Mouse (Mus musculus) thymus, adult 2 months (tissue): ENCODE measurements around the gene Pkp2. TPM values are rescaled to one million over a fixed set of nuclear protein-coding genes. Genes with fewer than 3 reads are reported as not detected.

Experiments
- DNase-seq: peaks from one replicate; pipeline ENCODE4 v3.0.0; 2021
- H3K27ac ChIP-seq: fragments of 200-500 bp; 2 replicates; pipeline ENCODE4 v1.5.1; 2012; ENCODE audit warnings: low read length, control low read depth; ENCODE audit not compliant: control insufficient read depth, insufficient read depth
- H3K27me3 ChIP-seq: fragments of 200-500 bp; 2 replicates; pipeline ENCODE4 v1.6.1; 2012; ENCODE audit warnings: mild to moderate bottlenecking, low read length, moderate library complexity, mixed read lengths; ENCODE audit not compliant: control insufficient read depth, insufficient read depth
- H3K36me3 ChIP-seq: fragments of 200-500 bp; 2 replicates; pipeline ENCODE4 v1.6.1; 2012; ENCODE audit warnings: mild to moderate bottlenecking, low read length, moderate library complexity; ENCODE audit not compliant: control insufficient read depth, insufficient read depth
- H3K4me1 ChIP-seq: fragments of 200-500 bp; replicated peaks from 2 replicates; pipeline ENCODE4 v1.6.1; 2012; ENCODE audit warnings: low read length; ENCODE audit not compliant: control insufficient read depth, insufficient read depth
- H3K4me3 ChIP-seq: fragments of 200-500 bp; 2 replicates; pipeline ENCODE4 v1.5.1; 2012; ENCODE audit warnings: mild to moderate bottlenecking, low read length, control low read depth, moderate library complexity; ENCODE audit not compliant: control insufficient read depth, insufficient read depth
- CTCF ChIP-seq: fragments of 200-500 bp; IDR thresholded peaks from 2 replicates; pipeline ENCODE4 v1.5.1; 2012; ENCODE audit warnings: mild to moderate bottlenecking, control low read depth, low read length, moderate library complexity, borderline replicate concordance; ENCODE audit not compliant: control insufficient read depth, poor library complexity, insufficient read depth; ENCODE audit errors: extremely low read depth
- POLR2A ChIP-seq: fragments of 200-500 bp; IDR thresholded peaks from 2 replicates; pipeline ENCODE4 v1.6.1; 2012; ENCODE audit warnings: mild to moderate bottlenecking, low read length, control low read depth, moderate library complexity; ENCODE audit not compliant: control insufficient read depth, poor library complexity, insufficient read depth; ENCODE audit errors: extremely low read depth
- WGBS: fragments of 180-500 bp; shearing (Covaris S2); methylation state at CpG from one replicate; pipeline ENCODE4 v1.1.7; 2018; 5-methylcytosine and 5-hydroxymethylcytosine counted together
- polyA plus RNA-seq: library from polyadenylated mRNA; depleted of rRNA; stranded (reverse); fragments of >200 nt; gene quantifications from 2 replicates; pipeline ENCODE4 v1.2.3, GENCODE M21; 2012

Pkp2 gene
- polyA plus RNA-seq, 1 experiment: 4.5 TPM

GRCm38 (mm10) chr16:16256672-16257071 is 43.6 kb downstream of the Pkp2 start:
- Histone ChIP-seq H3K4me1 (no peaks in the 10 kb centered on the region), H3K27ac (no peak overlapping the region), H3K27me3 (no peaks in the 10 kb centered on the region), H3K36me3 (no peaks in the 10 kb centered on the region), H3K4me3 (no peak overlapping the region)
- 98% methylated on average over 1 of the region's 1 CpGs for WGBS
- TF ChIP-seq POLR2A (no peak), CTCF (no peak)
- no peak for DNase-seq

DNA sequence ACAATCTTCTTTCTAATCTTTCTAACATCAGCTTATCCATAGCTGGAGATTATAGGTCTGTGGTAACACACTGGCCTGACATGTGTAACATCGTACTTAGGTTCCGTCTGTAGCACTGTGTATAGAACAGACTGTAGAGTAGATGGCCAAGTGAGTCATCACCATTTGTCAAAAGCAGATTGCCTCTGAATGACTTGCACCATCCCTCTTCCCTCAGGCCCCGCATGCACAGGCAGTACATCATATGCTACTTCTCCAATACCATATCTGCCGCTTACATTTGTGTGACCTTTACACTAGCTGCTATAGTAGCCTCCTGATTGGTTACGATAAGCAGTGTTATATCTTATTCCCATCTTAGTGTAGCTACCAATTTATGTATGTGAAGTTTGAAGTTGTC is 47.8 kb downstream of the Pkp2 start:
- no peaks in the 10 kb centered on the region for H3K27me3 ChIP-seq
- no peaks in the 10 kb centered on the region for H3K36me3 ChIP-seq
- H3K4me1 ChIP-seq: no peaks in the 10 kb centered on the region
- H3K4me3 ChIP-seq: no peak overlapping the region
- no peak for TF ChIP-seq POLR2A
- TF ChIP-seq CTCF: no peak
- DNase-seq: no peak
- 98% methylated on average over 5 of the region's 5 CpGs for WGBS
- H3K27ac ChIP-seq: no peak overlapping the region

- Histone ChIP-seq H3K36me3 (no peaks in the 10 kb centered on the region), H3K4me3 (no peak overlapping the region), H3K27ac (no peak overlapping the region), H3K27me3 (no peaks in the 10 kb centered on the region), H3K4me1 (no peaks in the 10 kb centered on the region)
- TF ChIP-seq CTCF (no peak), POLR2A (no peak)
- no peak for DNase-seq
- 95% methylated on average over 6 of the region's 6 CpGs for WGBS
These were observed 48.4 kb downstream of the Pkp2 start for GRCm38 (mm10) chr16:16261481-16261880.

DNA sequence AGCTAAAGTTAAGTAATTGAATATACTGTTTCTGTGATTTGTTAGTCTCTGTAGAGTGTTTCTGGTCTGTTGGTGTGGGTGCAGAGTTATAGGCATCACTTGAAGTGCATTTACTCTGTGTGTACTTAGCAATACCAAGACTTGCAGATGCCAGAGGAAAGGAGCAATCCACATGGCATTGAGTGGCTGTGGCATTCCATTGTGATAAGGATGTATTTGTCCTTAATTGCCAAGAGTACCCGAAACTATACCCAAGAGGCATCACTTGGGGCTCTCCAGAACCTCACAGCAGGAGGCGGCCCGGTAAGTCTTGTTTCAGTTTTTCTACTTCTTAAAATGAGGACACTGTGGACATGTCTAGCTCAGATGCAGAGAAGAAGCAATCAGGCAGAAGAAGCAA is 49.3 kb downstream of the Pkp2 start:
- 98% methylated on average over 3 of the region's 3 CpGs for WGBS
- no peak for TF ChIP-seq CTCF
- no peak for TF ChIP-seq POLR2A
- H3K4me3 ChIP-seq: no peak overlapping the region
- no peak overlapping the region for H3K27ac ChIP-seq
- DNase-seq: no peak
- H3K27me3 ChIP-seq: no peaks in the 10 kb centered on the region
- H3K4me1 ChIP-seq: no peaks in the 10 kb centered on the region
- no peaks in the 10 kb centered on the region for H3K36me3 ChIP-seq

GRCm38 (mm10) chr16:16272978-16273377 is 59.9 kb downstream of the Pkp2 start:
- H3K27me3 ChIP-seq: no peaks in the 10 kb centered on the region
- H3K36me3 ChIP-seq: no peaks in the 10 kb centered on the region
- WGBS: 64% methylated on average over 3 of the region's 3 CpGs
- no peak overlapping the region for H3K27ac ChIP-seq
- no peak overlapping the region for H3K4me3 ChIP-seq
- no peaks in the 10 kb centered on the region for H3K4me1 ChIP-seq
- TF ChIP-seq POLR2A (no peak), CTCF (no peak)
- no peak for DNase-seq

DNA sequence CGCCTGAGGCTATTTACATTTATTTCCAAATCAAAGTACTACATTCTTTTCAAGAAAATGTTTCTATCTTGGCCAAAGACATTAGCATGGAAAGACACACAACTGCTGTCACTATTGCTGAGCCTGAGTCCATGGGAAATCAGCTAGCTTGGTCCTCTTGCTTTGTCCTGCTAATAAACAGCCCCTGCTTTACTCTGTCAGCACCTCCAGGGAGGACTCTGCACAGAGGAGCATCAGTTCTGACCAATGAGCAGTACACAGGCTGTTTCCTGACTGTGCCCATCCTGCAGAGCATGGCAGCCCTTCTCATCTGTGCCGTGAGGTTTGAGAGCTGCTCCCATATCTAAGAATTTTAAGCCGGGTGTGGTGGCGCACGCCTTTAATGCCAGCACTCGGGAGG is 60.6 kb downstream of the Pkp2 start:
- H3K4me1 ChIP-seq: no peaks in the 10 kb centered on the region
- no peak overlapping the region for H3K27ac ChIP-seq
- no peaks in the 10 kb centered on the region for H3K36me3 ChIP-seq
- H3K27me3 ChIP-seq: no peaks in the 10 kb centered on the region
- no peak overlapping the region for H3K4me3 ChIP-seq
- no peak for TF ChIP-seq CTCF
- no peak for TF ChIP-seq POLR2A
- WGBS: 92% methylated on average over 6 of the region's 6 CpGs
- no peak for DNase-seq

- Histone ChIP-seq H3K4me3 (peak within 1 kb of the TSS; percentile 70), H3K27me3 (no peaks in the 10 kb centered on the region), H3K27ac (peak within 1 kb of the TSS; percentile 48), H3K36me3 (peaks cover 5% of the 10 kb centered on the region), H3K4me1 (peaks cover 3% of the 10 kb centered on the region; the same call in 1 of the 2 replicates)
- peak; percentile 86 for DNase-seq
- under 1% methylated on average over 50 of the region's 50 CpGs for WGBS
- peak; percentile 33; the same call in 1 of the 2 replicates for TF ChIP-seq CTCF
- TF ChIP-seq POLR2A: peak; percentile 86
These were observed 89.4 kb downstream of the Pkp2 start, which contains the start of gene Yars2 for GRCm38 (mm10) chr16:16302369-16303137. Gene Yars2 (plus strand): TSS chr16:16302965.
